Mouse (Mus musculus) lung, embryonic 16.5 days (tissue): ENCODE measurements around the gene Trim69. TPM values are rescaled to one million over a fixed set of nuclear protein-coding genes. Genes with fewer than 3 reads are reported as not detected.

ENCODE experiments used
- ATAC-seq: fragments of 200-750 bp; cut with Nextera tagmentation; 2 replicates; pipeline ENCODE4 v1.8.0; 2017; ENCODE audit warnings: low read depth, mild to moderate bottlenecking, moderate library complexity
- H3K27ac ChIP-seq: fragments of 300-500 bp; sonication (generic); 2 replicates; pipeline ENCODE4 v1.5.1; 2014; ENCODE audit warnings: mild to moderate bottlenecking, control low read depth, low read length
- H3K27me3 ChIP-seq: fragments of 300-500 bp; sonication (generic); 2 replicates; pipeline ENCODE4 v1.6.1; 2014; ENCODE audit warnings: low read depth, low read length, mixed read lengths; ENCODE audit not compliant: control insufficient read depth, insufficient read depth
- H3K36me3 ChIP-seq: fragments of 300-500 bp; sonication (generic); 2 replicates; pipeline ENCODE4 v1.6.1; 2014; ENCODE audit warnings: low read length; ENCODE audit not compliant: control insufficient read depth, insufficient read depth
- H3K4me1 ChIP-seq: fragments of 300-500 bp; sonication (generic); replicated peaks from 2 replicates; pipeline ENCODE4 v1.6.1; 2014; ENCODE audit warnings: low read length, mixed read lengths; ENCODE audit not compliant: control insufficient read depth, insufficient read depth
- H3K4me2 ChIP-seq: fragments of 300-500 bp; sonication (generic); 2 replicates; pipeline ENCODE4 v1.6.1; 2014; ENCODE audit warnings: low read depth, low read length, control low read depth
- H3K4me3 ChIP-seq: fragments of 300-500 bp; sonication (generic); 2 replicates; pipeline ENCODE4 v1.5.1; 2014; ENCODE audit warnings: mild to moderate bottlenecking, low read length, control low read depth
- H3K9ac ChIP-seq: fragments of 300-500 bp; sonication (generic); 2 replicates; pipeline ENCODE4 v1.6.1; 2014; ENCODE audit warnings: low read length, control low read depth
- H3K9me3 ChIP-seq: fragments of 300-500 bp; sonication (generic); 2 replicates; pipeline ENCODE4 v1.6.1; 2016; ENCODE audit warnings: low read length; ENCODE audit not compliant: control insufficient read depth
- whole genome bisulfite sequencing: fragments of 180-500 bp; shearing (Covaris S2); extraction: QIAGEN DNeasy Blood & Tissue Kit; methylation state at CpG from one replicate; pipeline ENCODE4 v1.1.7; 2014; 5-methylcytosine and 5-hydroxymethylcytosine counted together
- polyA plus RNA-seq: library from polyadenylated mRNA; unstranded; fragments of >200 nt; fragmentation: Nextera tagmentation; extraction: Ambion mirVana; gene quantifications from 2 replicates; pipeline ENCODE4 v1.2.1, GENCODE M21; 2015

Gene Trim69
- polyA plus RNA-seq, 1 experiment from 2014 or later: 0.11 TPM

GRCm38 (mm10) chr2:122218234-122218633 is 57.7 kb downstream of the Trim69 start:
- Histone ChIP-seq H3K4me2 (no peak overlapping the region), H3K4me3 (no peak overlapping the region), H3K27me3 (no peaks in the 10 kb centered on the region), H3K9ac (no peak overlapping the region), H3K27ac (no peak overlapping the region), H3K9me3 (no peaks in the 10 kb centered on the region), H3K4me1 (no peaks in the 10 kb centered on the region), H3K36me3 (no peaks in the 10 kb centered on the region)
- 66% methylated on average over 2 of the region's 2 CpGs for WGBS
- ATAC-seq: no peak

- whole genome bisulfite sequencing: 17% methylated on average over 4 of the region's 4 CpGs
- Histone ChIP-seq H3K36me3 (no peaks in the 10 kb centered on the region), H3K4me2 (no peak overlapping the region), H3K4me1 (no peaks in the 10 kb centered on the region), H3K27me3 (no peaks in the 10 kb centered on the region), H3K27ac (no peak overlapping the region), H3K9me3 (no peaks in the 10 kb centered on the region), H3K9ac (no peak overlapping the region), H3K4me3 (no peak overlapping the region)
- no peak for ATAC-seq
These were observed 60.9 kb downstream of the Trim69 start for GRCm38 (mm10) chr2:122221378-122221777.

- no peak for ATAC-seq
- Histone ChIP-seq H3K9me3 (no peaks in the 10 kb centered on the region), H3K36me3 (no peaks in the 10 kb centered on the region)
These were observed 61.3 kb downstream of the Trim69 start for GRCm38 (mm10) chr2:122221798-122222197.

GRCm38 (mm10) chr2:122222272-122222671 is 61.8 kb downstream of the Trim69 start:
- Histone ChIP-seq H3K4me1 (no peaks in the 10 kb centered on the region), H3K9ac (no peak overlapping the region), H3K4me3 (no peak overlapping the region), H3K36me3 (no peaks in the 10 kb centered on the region), H3K27ac (no peak overlapping the region), H3K9me3 (no peaks in the 10 kb centered on the region), H3K27me3 (no peaks in the 10 kb centered on the region), H3K4me2 (no peak overlapping the region)
- no peak for ATAC-seq
- 63% methylated on average over 5 of the region's 5 CpGs for WGBS

More at GRCm38 (mm10) chr2:122221798-122222197, 61.3 kb downstream of the Trim69 start:
- H3K4me1 ChIP-seq: no peaks in the 10 kb centered on the region
- 18% methylated on average over 5 of the region's 5 CpGs for WGBS
- no peaks in the 10 kb centered on the region for H3K27me3 ChIP-seq
- no peak overlapping the region for H3K9ac ChIP-seq
- H3K27ac ChIP-seq: no peak overlapping the region
- H3K4me2 ChIP-seq: no peak overlapping the region
- H3K4me3 ChIP-seq: no peak overlapping the region

- H3K27ac ChIP-seq: no peak overlapping the region
- no peaks in the 10 kb centered on the region for H3K36me3 ChIP-seq
- H3K9ac ChIP-seq: no peak overlapping the region
- no peaks in the 10 kb centered on the region for H3K9me3 ChIP-seq
- no peaks in the 10 kb centered on the region for H3K27me3 ChIP-seq
- no peak overlapping the region for H3K4me3 ChIP-seq
- H3K4me2 ChIP-seq: no peak overlapping the region
- no peak for ATAC-seq
- H3K4me1 ChIP-seq: no peaks in the 10 kb centered on the region
These were observed 63.2 kb downstream of the Trim69 start for GRCm38 (mm10) chr2:122223654-122224053.

Other genes with a start within 250 kb of the Trim69 start
- 48.2 and 50.5 TPM in 2 replicates for gene Ctdspl2, start 204.7 kb upstream of the Trim69 start, polyA plus RNA-seq
- 0.11 and 0.13 TPM in 2 replicates for gene Mageb3, start 204.6 kb upstream of the Trim69 start, polyA plus RNA-seq
- gene Eif3j1, start 132.2 kb upstream of the Trim69 start, polyA plus RNA-seq: 9.1 and 9.7 TPM in 2 replicates
- 8.9 and 9.5 TPM in 2 replicates for gene Spg11, start 42.3 kb upstream of the Trim69 start, polyA plus RNA-seq
- gene B2m, start 13.0 kb upstream of the Trim69 start, polyA plus RNA-seq: 408 and 412 TPM in 2 replicates
- gene Patl2, start 25.5 kb downstream of the Trim69 start, polyA plus RNA-seq: not detected in 2 replicates
- not detected in 2 replicates for gene Terb2, start 25.6 kb downstream of the Trim69 start, polyA plus RNA-seq
- gene Sord, start 74.0 kb downstream of the Trim69 start, polyA plus RNA-seq: 23.4 and 26.2 TPM in 2 replicates
- gene Duox2, start 137.7 kb downstream of the Trim69 start, polyA plus RNA-seq: not detected in 2 replicates
- gene Duoxa2, start 138.2 kb downstream of the Trim69 start, polyA plus RNA-seq: not detected in 2 replicates
- gene Duoxa1, start 153.0 kb downstream of the Trim69 start, polyA plus RNA-seq: 0.30 and 0.51 TPM in 2 replicates
- gene Duox1, start 155.0 kb downstream of the Trim69 start, polyA plus RNA-seq: 0.03 and 0.16 TPM in 2 replicates
- 2.5 and 2.9 TPM in 2 replicates for gene Shf, start 208.5 kb downstream of the Trim69 start, polyA plus RNA-seq